Mouse (Mus musculus): ENCODE measurements around the gene Gm20807. TPM values are rescaled to one million over a fixed set of nuclear protein-coding genes. Genes with fewer than 3 reads are reported as not detected.

Gene Gm20807
- total RNA-seq (2023) = not detected

GRCm38 (mm10) chrY:13042591-13042990 lies at the start of gene Gm20807:
Gene Gm20807, plus strand, starts transcription at chrY:13042891.

Other genes starting within 250 kb of the Gm20807 start
- not detected for gene Gm21891, start 90.6 kb downstream of the Gm20807 start, total RNA-seq (2023)
- not detected for gene Gm21425, start 119.1 kb downstream of the Gm20807 start, total RNA-seq (2023)
- not detected for gene Gm21828, start 181.0 kb downstream of the Gm20807 start, total RNA-seq (2023)
- gene Gm21440, start 209.5 kb downstream of the Gm20807 start, total RNA-seq (2023) = not detected
- gene Gm21454, start 209.6 kb downstream of the Gm20807 start, total RNA-seq (2023) = not detected

Measured in CD4-positive naive resting alpha-beta T cell, adult 57 days (primary cell).